Mouse (Mus musculus): ENCODE data around the gene Ppm1d. TPM values are rescaled to one million over a fixed set of nuclear protein-coding genes. Genes with fewer than 3 reads are reported as not detected.

Ppm1d gene
- polyA plus RNA-seq, 1 experiment, result 5.2 TPM

GRCm38 (mm10) chr11:85366168-85366567 is 55.1 kb downstream of the Ppm1d start:
- Histone ChIP-seq H3K27me3 (replicated peaks) (no peaks in the 10 kb centered on the region), H3K4me3 (replicated peaks) (no peak overlapping the region), H3K36me3 (replicated peaks; ENCODE audit: low read length) (peaks cover 88% of the 10 kb centered on the region), H3K4me1 (peaks cover 22% of the 10 kb centered on the region), H3K9me3 (no peaks in the 10 kb centered on the region)
- TF ChIP-seq FLI1 (IDR thresholded peaks at IDR 0.05; ENCODE audit: low read length) (no peak), GATA1 (IDR thresholded peaks at IDR 0.05; ENCODE audit: borderline replicate concordance, low read length) (no peak)

- H3K4me3 ChIP-seq (replicated peaks), result no peak overlapping the region
- H3K4me1 ChIP-seq, result peaks cover 22% of the 10 kb centered on the region
- no peaks in the 10 kb centered on the region for H3K9me3 ChIP-seq
- no peaks in the 10 kb centered on the region for H3K27me3 ChIP-seq (replicated peaks)
- TF ChIP-seq FLI1 (IDR thresholded peaks at IDR 0.05; ENCODE audit: low read length) (no peak), GATA1 (IDR thresholded peaks at IDR 0.05; ENCODE audit: borderline replicate concordance, low read length) (no peak)
- peaks cover 85% of the 10 kb centered on the region for H3K36me3 ChIP-seq (replicated peaks; ENCODE audit: low read length)
Measured at GRCm38 (mm10) chr11:85367823-85368222, 56.8 kb downstream of the Ppm1d start.

GRCm38 (mm10) chr11:85379091-85379490 is 68.0 kb downstream of the Ppm1d start:
- Histone ChIP-seq H3K4me3 (replicated peaks) (no peak overlapping the region), H3K36me3 (replicated peaks; ENCODE audit: low read length) (peaks cover 17% of the 10 kb centered on the region), H3K9me3 (no peaks in the 10 kb centered on the region), H3K4me1 (peaks cover 33% of the 10 kb centered on the region), H3K27me3 (replicated peaks) (no peaks in the 10 kb centered on the region)
- TF ChIP-seq GATA1 (IDR thresholded peaks at IDR 0.05; ENCODE audit: borderline replicate concordance, low read length), result no peak
- TF ChIP-seq FLI1 (IDR thresholded peaks at IDR 0.05; ENCODE audit: low read length), result no peak

GRCm38 (mm10) chr11:85380046-85380445 is 69.0 kb downstream of the Ppm1d start:
- TF ChIP-seq FLI1 (IDR thresholded peaks at IDR 0.05; ENCODE audit: low read length) (no peak), GATA1 (IDR thresholded peaks at IDR 0.05; ENCODE audit: borderline replicate concordance, low read length) (no peak)
- no peaks in the 10 kb centered on the region for H3K9me3 ChIP-seq
- no peak overlapping the region for H3K4me3 ChIP-seq (replicated peaks)
- peaks cover 13% of the 10 kb centered on the region for H3K36me3 ChIP-seq (replicated peaks; ENCODE audit: low read length)
- peaks cover 39% of the 10 kb centered on the region for H3K4me1 ChIP-seq
- no peaks in the 10 kb centered on the region for H3K27me3 ChIP-seq (replicated peaks)

GRCm38 (mm10) chr11:85382055-85382454 is 71.0 kb downstream of the Ppm1d start:
- Histone ChIP-seq H3K4me3 (replicated peaks) (no peak overlapping the region), H3K4me1 (peaks cover 34% of the 10 kb centered on the region), H3K36me3 (replicated peaks; ENCODE audit: low read length) (peaks cover 8% of the 10 kb centered on the region), H3K27me3 (replicated peaks) (no peaks in the 10 kb centered on the region), H3K9me3 (no peaks in the 10 kb centered on the region)
- TF ChIP-seq GATA1 (IDR thresholded peaks at IDR 0.05; ENCODE audit: borderline replicate concordance, low read length) (no peak), FLI1 (IDR thresholded peaks at IDR 0.05; ENCODE audit: low read length) (no peak)

- peaks cover 3% of the 10 kb centered on the region for H3K36me3 ChIP-seq (replicated peaks; ENCODE audit: low read length)
- H3K4me3 ChIP-seq (replicated peaks), result no peak overlapping the region
- H3K4me1 ChIP-seq, result peaks cover 26% of the 10 kb centered on the region
- H3K9me3 ChIP-seq, result no peaks in the 10 kb centered on the region
- no peak for TF ChIP-seq FLI1 (IDR thresholded peaks at IDR 0.05; ENCODE audit: low read length)
- no peak for TF ChIP-seq GATA1 (IDR thresholded peaks at IDR 0.05; ENCODE audit: borderline replicate concordance, low read length)
- H3K27me3 ChIP-seq (replicated peaks), result no peaks in the 10 kb centered on the region
Measured at GRCm38 (mm10) chr11:85383975-85384821, 73.2 kb downstream of the Ppm1d start.

- TF ChIP-seq GATA1 (IDR thresholded peaks at IDR 0.05; ENCODE audit: borderline replicate concordance, low read length), result no peak
- Histone ChIP-seq H3K4me1 (peaks cover 7% of the 10 kb centered on the region; the same call in 1 of the 2 replicates), H3K9me3 (no peaks in the 10 kb centered on the region), H3K27me3 (replicated peaks) (no peaks in the 10 kb centered on the region), H3K36me3 (replicated peaks; ENCODE audit: low read length) (peaks cover 3% of the 10 kb centered on the region), H3K4me3 (replicated peaks) (no peak overlapping the region)
Measured at GRCm38 (mm10) chr11:85392179-85392863, 81.3 kb downstream of the Ppm1d start.

GRCm38 (mm10) chr11:85392864-85393220 is 81.8 kb downstream of the Ppm1d start:
- no peak overlapping the region for H3K4me3 ChIP-seq (replicated peaks)
- H3K27me3 ChIP-seq (replicated peaks), result no peaks in the 10 kb centered on the region
- no peaks in the 10 kb centered on the region for H3K9me3 ChIP-seq
- peaks cover 7% of the 10 kb centered on the region; the same call in 1 of the 2 replicates for H3K4me1 ChIP-seq
- peaks cover 3% of the 10 kb centered on the region for H3K36me3 ChIP-seq (replicated peaks; ENCODE audit: low read length)
- TF ChIP-seq FLI1 (IDR thresholded peaks at IDR 0.05; ENCODE audit: low read length) (no peak), GATA1 (IDR thresholded peaks at IDR 0.05; ENCODE audit: borderline replicate concordance, low read length) (no peak)

GRCm38 (mm10) chr11:85393990-85394389 is 82.9 kb downstream of the Ppm1d start:
- Histone ChIP-seq H3K36me3 (replicated peaks; ENCODE audit: low read length) (peaks cover 7% of the 10 kb centered on the region), H3K27me3 (replicated peaks) (no peaks in the 10 kb centered on the region), H3K9me3 (no peaks in the 10 kb centered on the region), H3K4me3 (replicated peaks) (no peak overlapping the region), H3K4me1 (peaks cover 7% of the 10 kb centered on the region; the same call in 1 of the 2 replicates)
- TF ChIP-seq FLI1 (IDR thresholded peaks at IDR 0.05; ENCODE audit: low read length), result no peak
- TF ChIP-seq GATA1 (IDR thresholded peaks at IDR 0.05; ENCODE audit: borderline replicate concordance, low read length), result no peak

GRCm38 (mm10) chr11:85395361-85395760 is 84.3 kb downstream of the Ppm1d start:
- Histone ChIP-seq H3K27me3 (replicated peaks) (no peaks in the 10 kb centered on the region), H3K9me3 (no peaks in the 10 kb centered on the region), H3K4me3 (replicated peaks) (no peak overlapping the region), H3K4me1 (peaks cover 7% of the 10 kb centered on the region; the same call in 1 of the 2 replicates), H3K36me3 (replicated peaks; ENCODE audit: low read length) (peaks cover 7% of the 10 kb centered on the region)
- TF ChIP-seq FLI1 (IDR thresholded peaks at IDR 0.05; ENCODE audit: low read length) (no peak), GATA1 (IDR thresholded peaks at IDR 0.05; ENCODE audit: borderline replicate concordance, low read length) (no peak)

Other genes starting within 250 kb of the Ppm1d start
- gene Usp32, start 171.1 kb upstream of the Ppm1d start, polyA plus RNA-seq (2012; ENCODE audit: insufficient read depth, low replicate concordance), result 5.5 TPM in 1 of 2 replicates, not detected in the other
- not detected in 2 replicates for gene 1700125H20Rik, start 140.8 kb upstream of the Ppm1d start, polyA plus RNA-seq (2012; ENCODE audit: insufficient read depth, low replicate concordance)
- gene Appbp2, start 76.1 kb upstream of the Ppm1d start, polyA plus RNA-seq (2012; ENCODE audit: insufficient read depth, low replicate concordance), result 1.4 and 2.7 TPM in 2 replicates
- gene Bcas3, start 41.9 kb downstream of the Ppm1d start, polyA plus RNA-seq (2012; ENCODE audit: insufficient read depth, low replicate concordance), result 212 and 383 TPM in 2 replicates

All from megakaryocyte, embryonic 14.5 days (primary cell).